ENCODE assay signal across 11 mouse cellular contexts in the genomic region with DNA sequence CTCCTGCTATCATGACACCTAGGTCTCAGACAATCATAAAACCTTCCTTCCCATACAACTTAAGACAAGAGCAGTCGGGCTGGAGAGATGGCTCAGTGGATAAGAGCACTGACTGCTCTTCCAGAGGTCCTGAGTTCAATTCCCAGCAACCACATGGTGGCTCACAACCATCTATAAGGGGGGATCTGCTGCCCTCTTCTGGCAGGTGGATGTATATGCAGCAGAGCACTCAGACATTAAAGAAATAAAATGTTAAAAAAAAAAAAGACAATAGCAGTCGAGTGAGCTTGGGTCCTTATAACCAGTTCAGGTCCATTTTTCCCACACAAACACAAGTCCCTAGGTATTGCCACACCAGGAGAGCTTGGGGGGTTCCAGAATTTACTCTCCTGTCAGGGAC. TPM values are rescaled to one million over a fixed set of nuclear protein-coding genes. Genes with fewer than 3 reads are reported as not detected.
DNase-seq lines count a peak whose midpoint lies in the region; ATAC-seq and TF ChIP-seq lines count a peak whose summit lies in the region.
"Had no signal": no experiment of that assay in that cellular context is flagged by ENCODE, and none has a peak within 500 bp of the region (broad histone marks: within the 10 kb centered on the region; RNA-seq: fewer than 3 reads in every experiment).

No protein-coding gene starts in this region.

- no peak overlapping the region for H3K9ac ChIP-seq in kidney, postnatal 0 days (ENCODE audit: low read depth, low read length)
- H3K9ac ChIP-seq: hindbrain, embryonic 14.5 days had no signal

- no peak overlapping the region for H3K4me3 ChIP-seq in kidney, postnatal 0 days (replicated peaks; ENCODE audit: low read depth, low read length)
- no peak overlapping the region for H3K4me3 ChIP-seq in G1E (ENCODE audit: low read depth, low read length)
- H3K4me3 ChIP-seq: myocyte had no signal

- H3K27ac ChIP-seq in kidney, postnatal 0 days: no peak overlapping the region
- H3K27ac ChIP-seq: hindbrain, embryonic 14.5 days had no signal

- H3K36me3 ChIP-seq in kidney, postnatal 0 days (ENCODE audit: insufficient read depth, low read length): no peaks in the 10 kb centered on the region
- H3K36me3 ChIP-seq in G1E (replicated peaks): no peaks in the 10 kb centered on the region

- H3K9me3 ChIP-seq in kidney, postnatal 0 days (replicated peaks; ENCODE audit: low read length): no peaks in the 10 kb centered on the region
- no peaks in the 10 kb centered on the region for H3K9me3 ChIP-seq in G1E (replicated peaks)

- peak; percentile 67 for TF ChIP-seq CTCF in kidney, postnatal 0 days (IDR thresholded peaks at IDR 0.05; ENCODE audit: low read depth)
- TF ChIP-seq CTCF in G1E (IDR thresholded peaks at IDR 0.05; ENCODE audit: low read depth, low read length): peak; percentile 39; the same call in 1 of the 2 replicates

- no peak for ATAC-seq in kidney, postnatal 0 days (replicated peaks; ENCODE audit: low FRiP score, low read depth)
- no peak for ATAC-seq in G1E (ENCODE audit: extremely low read depth, insufficient number of reproducible peaks, low FRiP score, poor library complexity, severe bottlenecking)
- peak; percentile 67 for ATAC-seq in megakaryocyte progenitor cell, adult 5-6 weeks (replicated peaks; ENCODE audit: poor library complexity)

- 74% methylated on average over 2 of the region's 2 CpGs for WGBS in kidney, postnatal 0 days

- no peak for DNase-seq in kidney, postnatal 0 days (ENCODE audit: low spot score)
- DNase-seq in kidney, postnatal 25 days: no peak
- peak; percentile 42 for DNase-seq in CD4-positive helper T cell, adult 2 months (ENCODE audit: low read depth, low spot score)
- no peak for DNase-seq in G1E (ENCODE audit: low spot score)
- no peak for DNase-seq in urinary bladder, adult 2 months (ENCODE audit: low spot score)
- no peak for DNase-seq in retina, postnatal 1 day
- DNase-seq: adrenal gland, adult 8-10 months; cerebellum, postnatal 10 days had no signal

- no peak overlapping the region for H3K4me2 ChIP-seq in kidney, postnatal 0 days (ENCODE audit: low read length)
- H3K4me2 ChIP-seq: hindbrain, embryonic 14.5 days had no signal

- H3K27me3 ChIP-seq in kidney, postnatal 0 days (ENCODE audit: insufficient read depth, low read length): no peaks in the 10 kb centered on the region
- H3K27me3 ChIP-seq in G1E (ENCODE audit: insufficient read depth, low read length): peaks cover 9% of the 10 kb centered on the region

- peaks cover 15% of the 10 kb centered on the region for H3K4me1 ChIP-seq in kidney, postnatal 0 days (replicated peaks; ENCODE audit: insufficient read depth, low read length)
- H3K4me1 ChIP-seq in G1E (ENCODE audit: insufficient read depth, low read depth, low read length): no peaks in the 10 kb centered on the region

RNA-seq across cellular contexts. Expression of gene Bahcc1, which starts 23.9 kb away (rescaled TPM):
- polyA plus RNA-seq in kidney, postnatal 0 days (2015; fragmentation: Nextera tagmentation; extraction: Ambion mirVana): 8.2 and 8.6 TPM in 2 replicates
- total RNA-seq in G1E (2014; fragmentation: Nextera tagmentation): 0.10 TPM in 1 of 2 replicates, not detected in the other
- 0.05 and 0.12 TPM in 2 replicates for total RNA-seq in G1E (2017)
- 0.42 and 0.50 TPM in 2 replicates for polyA plus RNA-seq in G1E (2012)
- total RNA-seq in megakaryocyte progenitor cell, adult 5-6 weeks (2015): 12.1 and 17.2 TPM in 2 replicates
- 3.9 and 5.4 TPM in 2 replicates for total RNA-seq in megakaryocyte progenitor cell, adult 5-6 weeks (2017)
- 4.3 and 8.2 TPM in 2 replicates for polyA plus RNA-seq in urinary bladder, adult 2 months (2012; rRNA removed)

RNA-seq across cellular contexts. Expression of gene Slc38a10, which starts 57.7 kb away (rescaled TPM):
- polyA plus RNA-seq in kidney, postnatal 0 days (2015; fragmentation: Nextera tagmentation; extraction: Ambion mirVana): 94.0 and 105 TPM in 2 replicates
- 47.0 and 52.8 TPM in 2 replicates for total RNA-seq in G1E (2014; fragmentation: Nextera tagmentation)
- total RNA-seq in G1E (2017): 65.4 and 69.5 TPM in 2 replicates
- polyA plus RNA-seq in G1E (2012): 92.4 and 92.6 TPM in 2 replicates
- total RNA-seq in megakaryocyte progenitor cell, adult 5-6 weeks (2015): 31.6 and 33.3 TPM in 2 replicates
- 40.2 and 41.2 TPM in 2 replicates for total RNA-seq in megakaryocyte progenitor cell, adult 5-6 weeks (2017)
- 60.0 and 72.0 TPM in 2 replicates for polyA plus RNA-seq in urinary bladder, adult 2 months (2012; rRNA removed)
